Mouse (Mus musculus): ENCODE measurements around the gene Dok3. TPM values are rescaled to one million over a fixed set of nuclear protein-coding genes. Genes with fewer than 3 reads are reported as not detected.

Dok3 gene
- total RNA-seq, 2 experiments from 2014 or later: 10.1 to 18.2 TPM

- Histone ChIP-seq H3K4me3 (no peak overlapping the region), H3K27ac (no peak overlapping the region)
- DNase-seq (ENCODE audit: extremely low spot score in 1 of 2, low spot score in 2 of 2): no peak
- TF ChIP-seq CTCF (IDR thresholded peaks at IDR 0.05): no peak
- intact Hi-C loops (cut with DNase I): no loop called here
Measured at GRCm38 (mm10) chr13:55502405-55502804, 26.7 kb downstream of the Dok3 start.

- no peak overlapping the region for H3K4me3 ChIP-seq
- no peak for TF ChIP-seq CTCF (IDR thresholded peaks at IDR 0.05)
- DNase-seq (ENCODE audit: extremely low spot score in 1 of 2, low spot score in 2 of 2): no peak
- intact Hi-C loops (cut with DNase I): no loop called here
- no peak overlapping the region for H3K27ac ChIP-seq
Measured at GRCm38 (mm10) chr13:55500575-55500974, 28.5 kb downstream of the Dok3 start.

GRCm38 (mm10) chr13:55498906-55499305, 30.2 kb downstream of the Dok3 start:
- no peak for DNase-seq (ENCODE audit: extremely low spot score in 1 of 2, low spot score in 2 of 2)
- H3K4me3 ChIP-seq: no peak overlapping the region
- H3K27ac ChIP-seq: no peak overlapping the region
- TF ChIP-seq CTCF (IDR thresholded peaks at IDR 0.05): no peak
- intact Hi-C loops (cut with DNase I): no loop called here

GRCm38 (mm10) chr13:55496661-55497060, 32.4 kb downstream of the Dok3 start:
- no peak overlapping the region for H3K27ac ChIP-seq
- intact Hi-C loops (cut with DNase I): no loop called here

GRCm38 (mm10) chr13:55495702-55496101, 33.4 kb downstream of the Dok3 start:
- no peak overlapping the region for H3K4me3 ChIP-seq
- no peak overlapping the region for H3K27ac ChIP-seq
- intact Hi-C loops (cut with DNase I): no loop called here
- no peak for TF ChIP-seq CTCF (IDR thresholded peaks at IDR 0.05)
- DNase-seq (ENCODE audit: extremely low spot score in 1 of 2, low spot score in 2 of 2): no peak

More at GRCm38 (mm10) chr13:55496661-55497060, 32.4 kb downstream of the Dok3 start:
- H3K4me3 ChIP-seq: no peak overlapping the region
- DNase-seq (ENCODE audit: extremely low spot score in 1 of 2, low spot score in 2 of 2): no peak
- TF ChIP-seq CTCF (IDR thresholded peaks at IDR 0.05): no peak

GRCm38 (mm10) chr13:55494883-55495621, 34.0 kb downstream of the Dok3 start:
- TF ChIP-seq CTCF (IDR thresholded peaks at IDR 0.05): no peak
- Histone ChIP-seq H3K27ac (no peak overlapping the region), H3K4me3 (no peak overlapping the region)
- intact Hi-C loops (cut with DNase I): no loop called here
- no peak for DNase-seq (ENCODE audit: extremely low spot score in 1 of 2, low spot score in 2 of 2)

- Histone ChIP-seq H3K4me3 (no peak overlapping the region), H3K27ac (no peak overlapping the region)
- intact Hi-C loops (cut with DNase I): no loop called here
- DNase-seq (ENCODE audit: extremely low spot score in 1 of 2, low spot score in 2 of 2): no peak
- TF ChIP-seq CTCF (IDR thresholded peaks at IDR 0.05): no peak
Measured at GRCm38 (mm10) chr13:55494257-55494656, 34.8 kb downstream of the Dok3 start.

GRCm38 (mm10) chr13:55487578-55488498, 41.3 kb downstream of the Dok3 start, which contains the start of gene Dbn1:
Dbn1 (minus strand) TSS chr13:55488111.
- DNase-seq (ENCODE audit: extremely low spot score in 1 of 2, low spot score in 2 of 2): peak in 1 of 2 experiments; percentile 61
- Histone ChIP-seq H3K4me3 (peak within 1 kb of the TSS; percentile 92), H3K27ac (peak within 1 kb of the TSS; percentile 98)
- no peak for TF ChIP-seq CTCF (IDR thresholded peaks at IDR 0.05)
- intact Hi-C loops (cut with DNase I): loop anchor here (2.0 kb wide), 1 partner anchor 25 kb away; the partner anchor contains the start of gene Pdlim7

GRCm38 (mm10) chr13:55486916-55487577, 42.0 kb downstream of the Dok3 start:
- intact Hi-C loops (cut with DNase I): no loop called here
- DNase-seq (ENCODE audit: extremely low spot score in 1 of 2, low spot score in 2 of 2): no peak
- Histone ChIP-seq H3K27ac (peak overlapping the region; percentile 98), H3K4me3 (peak overlapping the region; percentile 92)
- no peak for TF ChIP-seq CTCF (IDR thresholded peaks at IDR 0.05)

- H3K27ac ChIP-seq: peak overlapping the region; percentile 98
- intact Hi-C loops (cut with DNase I): no loop called here
- TF ChIP-seq CTCF (IDR thresholded peaks at IDR 0.05): no peak; the same call in none of the 2 replicates
- no peak for DNase-seq (ENCODE audit: extremely low spot score in 1 of 2, low spot score in 2 of 2)
- peak overlapping the region; percentile 92 for H3K4me3 ChIP-seq
Measured at GRCm38 (mm10) chr13:55486029-55486794, 42.9 kb downstream of the Dok3 start.

GRCm38 (mm10) chr13:55484520-55485088, 44.5 kb downstream of the Dok3 start:
- no peak for DNase-seq (ENCODE audit: extremely low spot score in 1 of 2, low spot score in 2 of 2)
- peak overlapping the region; percentile 93 for H3K27ac ChIP-seq
- H3K4me3 ChIP-seq: peak overlapping the region; percentile 44
- no peak for TF ChIP-seq CTCF (IDR thresholded peaks at IDR 0.05)
- intact Hi-C loops (cut with DNase I): no loop called here

All from left cerebral cortex, adult 2 months (tissue).